Mouse (Mus musculus) megakaryocyte, embryonic 14.5 days (primary cell): ENCODE results near the gene Plxna1.

Source experiments
- FLI1 ChIP-seq: IDR thresholded peaks from 2 replicates; pipeline ENCODE4 v1.6.1; 2012; ENCODE audit warnings: low read length, inconsistent platforms, mixed read lengths
- GATA1 ChIP-seq: IDR thresholded peaks from 3 replicates; pipeline ENCODE4 v1.6.1; 2012; ENCODE audit warnings: mixed read lengths, low read length, inconsistent platforms, borderline replicate concordance

DNA sequence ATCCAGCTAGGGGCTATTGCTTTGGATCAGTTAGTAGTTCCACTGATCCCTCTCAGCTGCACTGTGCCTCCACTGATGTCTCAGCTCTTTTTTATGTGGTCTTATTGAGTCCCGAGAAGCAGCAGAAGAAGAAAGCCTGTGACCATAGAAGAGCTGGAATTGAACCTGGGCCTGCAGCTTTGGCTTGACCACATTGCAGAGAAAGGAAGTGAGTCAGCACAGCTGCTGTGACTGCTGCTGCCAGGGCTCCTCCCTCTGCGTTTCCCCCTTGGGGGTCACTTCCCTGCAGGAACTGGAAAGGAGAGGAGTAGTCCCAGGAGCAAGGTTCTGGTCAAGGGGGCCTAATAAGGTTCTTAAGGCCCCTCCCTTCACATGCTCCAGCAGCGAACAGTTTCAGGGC, 1.9 kb upstream of the Plxna1 start:
- TF ChIP-seq FLI1: no peak
- TF ChIP-seq GATA1: no peak
